Comparison of ENCODE assay signal across 8 mouse cellular contexts in genomic region chr3:40798500-40798899, GRCm38 (mm10). TPM values are rescaled to one million over a fixed set of nuclear protein-coding genes. Genes with fewer than 3 reads are reported as not detected.
DNase-seq lines count a peak whose midpoint lies in the region; ATAC-seq lines count a peak whose summit lies in the region.

No protein-coding gene starts in this region.

- ATAC-seq in CD4-positive, CD25-positive, alpha-beta regulatory T cell, adult 4 months = peak; percentile 33
- peak; percentile 83 for ATAC-seq in erythroid progenitor cell, adult 5-6 weeks (replicated peaks; ENCODE audit: low FRiP score, poor library complexity, severe bottlenecking)
- ATAC-seq in megakaryocyte progenitor cell, adult 5-6 weeks (replicated peaks; ENCODE audit: poor library complexity) = peak; percentile 76

- intact Hi-C loops in gastrocnemius, postnatal 14 days (cut with DNase I; ENCODE audit: low total_unique reads) = no loop called here

- peak; percentile 16 for DNase-seq in gastrocnemius, postnatal 14 days
- no peak for DNase-seq in gastrocnemius, postnatal 10 days
- DNase-seq in adrenal gland, postnatal 36 days = peak; percentile 42 to 63
- DNase-seq in layer of hippocampus, adult 9-11 months = peak; percentile 21
- peak; percentile 35 to 66 for DNase-seq in spleen, postnatal 14 days (ENCODE audit: low spot score in 2 of 2)

RNA-seq across cellular contexts. Expression of gene Plk4, which starts 1.3 kb away (rescaled TPM):
- 1 to 10 TPM; 2.5 to 3.7 TPM for total RNA-seq in gastrocnemius, postnatal 14 days (2021)
- total RNA-seq in gastrocnemius, postnatal 10 days (2021) = 10 to 100 TPM in 1 of 2 experiments, 1 to 10 TPM in 1; 4.3 to 15.4 TPM
- polyA plus RNA-seq in CD4-positive, CD25-positive, alpha-beta regulatory T cell, adult 4 months (2017; shearing (Covaris generic)) = 1 to 10 TPM; 5.6 to 6.2 TPM
- total RNA-seq in adrenal gland, postnatal 36 days (2021) = 1 to 10 TPM; 4.6 to 7.2 TPM
- total RNA-seq in erythroid progenitor cell, adult 5-6 weeks (2015; ENCODE audit: low replicate concordance) = 142 and 182 TPM in 2 replicates
- total RNA-seq in erythroid progenitor cell, adult 5-6 weeks (2017; ENCODE audit: low replicate concordance) = 197 and 209 TPM in 2 replicates
- total RNA-seq in megakaryocyte progenitor cell, adult 5-6 weeks (2015) = 76.6 and 80.1 TPM in 2 replicates
- 76.3 and 107 TPM in 2 replicates for total RNA-seq in megakaryocyte progenitor cell, adult 5-6 weeks (2017)

RNA-seq across cellular contexts. Expression of gene Mfsd8, which starts 48.2 kb away (rescaled TPM):
- total RNA-seq in gastrocnemius, postnatal 14 days (2021) = 10 to 100 TPM; 12.5 to 14.4 TPM
- total RNA-seq in gastrocnemius, postnatal 10 days (2021) = 10 to 100 TPM; 12.1 to 12.4 TPM
- 10 to 100 TPM; 12.9 to 18.8 TPM for polyA plus RNA-seq in CD4-positive, CD25-positive, alpha-beta regulatory T cell, adult 4 months (2017; shearing (Covaris generic))
- total RNA-seq in adrenal gland, postnatal 36 days (2021) = 10 to 100 TPM; 20.0 to 20.4 TPM
- 9.0 and 15.5 TPM in 2 replicates for total RNA-seq in erythroid progenitor cell, adult 5-6 weeks (2015; ENCODE audit: low replicate concordance)
- 6.9 and 9.7 TPM in 2 replicates for total RNA-seq in erythroid progenitor cell, adult 5-6 weeks (2017; ENCODE audit: low replicate concordance)
- 9.2 and 12.9 TPM in 2 replicates for total RNA-seq in megakaryocyte progenitor cell, adult 5-6 weeks (2015)
- 4.2 and 6.5 TPM in 2 replicates for total RNA-seq in megakaryocyte progenitor cell, adult 5-6 weeks (2017)

RNA-seq across cellular contexts. Expression of gene Abhd18, which starts 48.3 kb away (rescaled TPM):
- 10 to 100 TPM; 10.4 to 12.9 TPM for total RNA-seq in gastrocnemius, postnatal 14 days (2021)
- 10 to 100 TPM; 11.0 to 11.6 TPM for total RNA-seq in gastrocnemius, postnatal 10 days (2021)
- polyA plus RNA-seq in CD4-positive, CD25-positive, alpha-beta regulatory T cell, adult 4 months (2017; shearing (Covaris generic)) = 10 to 100 TPM; 15.6 to 17.2 TPM
- 1 to 10 TPM; 4.9 to 5.2 TPM for total RNA-seq in adrenal gland, postnatal 36 days (2021)
- total RNA-seq in erythroid progenitor cell, adult 5-6 weeks (2015; ENCODE audit: low replicate concordance) = 0.36 and 7.1 TPM in 2 replicates
- total RNA-seq in erythroid progenitor cell, adult 5-6 weeks (2017; ENCODE audit: low replicate concordance) = 7.3 and 7.6 TPM in 2 replicates
- total RNA-seq in megakaryocyte progenitor cell, adult 5-6 weeks (2015) = 4.7 and 6.5 TPM in 2 replicates
- total RNA-seq in megakaryocyte progenitor cell, adult 5-6 weeks (2017) = 3.9 and 7.4 TPM in 2 replicates

RNA-seq across cellular contexts. Expression of gene Hspa4l, which starts 54.2 kb away (rescaled TPM):
- total RNA-seq in gastrocnemius, postnatal 14 days (2021) = 1 to 10 TPM; 4.5 to 5.0 TPM
- total RNA-seq in gastrocnemius, postnatal 10 days (2021) = 1 to 10 TPM; 7.3 to 9.0 TPM
- 10 to 100 TPM; 24.4 to 29.4 TPM for polyA plus RNA-seq in CD4-positive, CD25-positive, alpha-beta regulatory T cell, adult 4 months (2017; shearing (Covaris generic))
- total RNA-seq in adrenal gland, postnatal 36 days (2021) = 10 to 100 TPM; 56.4 to 79.6 TPM
- 84.3 and 85.8 TPM in 2 replicates for total RNA-seq in erythroid progenitor cell, adult 5-6 weeks (2015; ENCODE audit: low replicate concordance)
- total RNA-seq in erythroid progenitor cell, adult 5-6 weeks (2017; ENCODE audit: low replicate concordance) = 58.1 and 152 TPM in 2 replicates
- 39.7 and 45.1 TPM in 2 replicates for total RNA-seq in megakaryocyte progenitor cell, adult 5-6 weeks (2015)
- total RNA-seq in megakaryocyte progenitor cell, adult 5-6 weeks (2017) = 54.6 and 55.7 TPM in 2 replicates

Comparison
In these comparisons a context has a peak if more than half of its experiments do, and no peak if none do; other contexts are left out.
1. ATAC-seq: peak in every context shown above with its lines; median percentile 83 in erythroid progenitor cell, adult 5-6 weeks; 76 in megakaryocyte progenitor cell, adult 5-6 weeks; 33 in CD4-positive, CD25-positive, alpha-beta regulatory T cell, adult 4 months.
2. RNA of gene Plk4, which starts 1.3 kb away (total RNA-seq): 142 to 209 TPM in erythroid progenitor cell, adult 5-6 weeks and 76.3 to 107 TPM in megakaryocyte progenitor cell, adult 5-6 weeks; 4.3 to 15.4 TPM in gastrocnemius, postnatal 10 days, 4.6 to 7.2 TPM in adrenal gland, postnatal 36 days and 2.5 to 3.7 TPM in gastrocnemius, postnatal 14 days; every median in the first group is over 4 times any median in the second.